Mouse (Mus musculus) intestine, embryonic 16.5 days (tissue): Measurements from ENCODE around the gene Tenm2. TPM values are rescaled to one million over a fixed set of nuclear protein-coding genes. Genes with fewer than 3 reads are reported as not detected.

ENCODE experiments used
- ATAC-seq: fragments of 200-750 bp; cut with Nextera tagmentation; 2 replicates; pipeline ENCODE4 v1.8.0; 2017; ENCODE audit warnings: moderate TSS enrichment, moderate library complexity
- H3K27ac ChIP-seq: fragments of 300-500 bp; sonication (generic); 2 replicates; pipeline ENCODE4 v1.5.1; 2014; ENCODE audit warnings: mild to moderate bottlenecking, low read length
- H3K27me3 ChIP-seq: fragments of 300-500 bp; sonication (generic); replicated peaks from 2 replicates; pipeline ENCODE4 v1.6.1; 2014; ENCODE audit warnings: low read length, control low read depth, mixed read lengths; ENCODE audit not compliant: control insufficient read depth, insufficient read depth
- H3K36me3 ChIP-seq: fragments of 300-500 bp; sonication (generic); 2 replicates; pipeline ENCODE4 v1.6.1; 2014; ENCODE audit warnings: low read length, control low read depth; ENCODE audit not compliant: control insufficient read depth, insufficient read depth
- H3K4me1 ChIP-seq: fragments of 300-500 bp; sonication (generic); 2 replicates; pipeline ENCODE4 v1.6.1; 2014; ENCODE audit warnings: low read length, control low read depth, mixed read lengths; ENCODE audit not compliant: control insufficient read depth, insufficient read depth
- H3K4me2 ChIP-seq: fragments of 300-500 bp; sonication (generic); 2 replicates; pipeline ENCODE4 v1.6.1; 2014; ENCODE audit warnings: low read depth, low read length, control low read depth
- H3K4me3 ChIP-seq: fragments of 300-500 bp; sonication (generic); 2 replicates; pipeline ENCODE4 v1.5.1; 2014; ENCODE audit warnings: mild to moderate bottlenecking, low read length
- H3K9ac ChIP-seq: fragments of 300-500 bp; sonication (generic); 2 replicates; pipeline ENCODE4 v1.6.1; 2014; ENCODE audit warnings: low read depth, low read length
- H3K9me3 ChIP-seq: fragments of 300-500 bp; sonication (generic); 2 replicates; pipeline ENCODE4 v1.6.1; 2016; ENCODE audit warnings: low read length, control low read depth; ENCODE audit not compliant: control insufficient read depth
- WGBS: fragments of 180-500 bp; shearing (Covaris S2); extraction: QIAGEN DNeasy Blood & Tissue Kit; methylation state at CpG from one replicate; pipeline ENCODE4 v1.1.7; 2014; 5-methylcytosine and 5-hydroxymethylcytosine counted together
- polyA plus RNA-seq: library from polyadenylated mRNA; unstranded; fragments of >200 nt; fragmentation: Nextera tagmentation; extraction: Ambion mirVana; gene quantifications from 2 replicates; pipeline ENCODE4 v1.2.1, GENCODE M21; 2015

Tenm2 gene
- polyA plus RNA-seq, 1 experiment from 2014 or later, result 0.70 TPM

GRCm38 (mm10) chr11:35962431-35962830, 1273.3 kb downstream of the Tenm2 start:
- H3K4me3 ChIP-seq, result no peak overlapping the region
- no peaks in the 10 kb centered on the region for H3K9me3 ChIP-seq
- H3K27me3 ChIP-seq, result no peaks in the 10 kb centered on the region
- no peak overlapping the region for H3K4me2 ChIP-seq
- ATAC-seq, result no peak
- 94% methylated on average over 2 of the region's 2 CpGs for WGBS
- H3K36me3 ChIP-seq, result no peaks in the 10 kb centered on the region
- H3K9ac ChIP-seq, result no peak overlapping the region
- peaks cover 16% of the 10 kb centered on the region; the same call in 1 of the 2 replicates for H3K4me1 ChIP-seq
- H3K27ac ChIP-seq, result no peak overlapping the region

DNA sequence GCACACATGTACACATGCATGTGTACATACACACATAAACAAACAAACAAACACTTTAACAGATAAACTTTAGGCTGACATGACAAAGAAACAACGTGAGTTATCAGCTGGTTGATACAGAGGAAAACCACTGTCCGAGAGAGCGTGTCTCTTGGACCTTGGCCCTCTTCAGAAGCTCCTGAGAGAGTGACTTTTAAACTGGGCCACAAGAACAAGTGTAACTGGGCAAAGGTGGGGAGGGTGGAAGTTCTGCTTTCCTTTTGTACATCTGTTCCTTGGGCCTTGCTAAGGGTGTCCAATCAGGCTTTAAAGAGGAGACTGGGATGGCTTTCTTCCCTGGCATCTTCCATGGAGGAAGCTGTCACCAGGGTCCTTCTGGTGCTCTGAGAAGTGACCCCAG, 1276.5 kb downstream of the Tenm2 start:
- H3K27me3 ChIP-seq, result no peaks in the 10 kb centered on the region
- no peak for ATAC-seq
- no peak overlapping the region; the same call in 1 of the 2 replicates for H3K27ac ChIP-seq
- H3K9ac ChIP-seq, result no peak overlapping the region
- H3K4me1 ChIP-seq, result peaks cover 15% of the 10 kb centered on the region; the same call in 1 of the 2 replicates
- no peaks in the 10 kb centered on the region for H3K9me3 ChIP-seq
- no peaks in the 10 kb centered on the region for H3K36me3 ChIP-seq
- H3K4me3 ChIP-seq, result no peak overlapping the region
- WGBS, result 62% methylated on average over 3 of the region's 3 CpGs
- H3K4me2 ChIP-seq, result no peak overlapping the region
